Mouse (Mus musculus) embryonic facial prominence, embryonic 15.5 days (tissue): Measurements from ENCODE around the gene Wfdc11. TPM values are rescaled to one million over a fixed set of nuclear protein-coding genes. Genes with fewer than 3 reads are reported as not detected.
"Not testable (repeated sequence)": the region's sequence is repeated elsewhere in the genome, so short reads cannot be mapped to it uniquely, and the experiment has no call there.

Source experiments
- ATAC-seq: fragments of 200-750 bp; cut with Nextera tagmentation; 2 replicates; pipeline ENCODE4 v1.8.0; 2017; ENCODE audit warnings: low read depth, moderate TSS enrichment; ENCODE audit not compliant: insufficient number of reproducible peaks, low FRiP score, low TSS enrichment
- H3K27ac ChIP-seq: fragments of 300-500 bp; sonication (generic); replicated peaks from 2 replicates; pipeline ENCODE4 v1.5.1; 2015; ENCODE audit warnings: mild to moderate bottlenecking, inconsistent platforms
- H3K27me3 ChIP-seq: fragments of 300-500 bp; sonication (generic); 2 replicates; pipeline ENCODE4 v1.6.1; 2015; ENCODE audit warnings: inconsistent platforms
- H3K36me3 ChIP-seq: fragments of 300-500 bp; sonication (generic); 2 replicates; pipeline ENCODE4 v1.6.1; 2015; ENCODE audit warnings: mild to moderate bottlenecking, inconsistent platforms
- H3K4me1 ChIP-seq: fragments of 300-500 bp; sonication (generic); 2 replicates; pipeline ENCODE4 v1.6.1; 2015; ENCODE audit warnings: inconsistent platforms
- H3K4me2 ChIP-seq: fragments of 300-500 bp; sonication (generic); replicated peaks from 2 replicates; pipeline ENCODE4 v1.6.1; 2015; ENCODE audit warnings: mild to moderate bottlenecking, inconsistent platforms
- H3K4me3 ChIP-seq: fragments of 300-500 bp; sonication (generic); replicated peaks from 2 replicates; pipeline ENCODE4 v1.5.1; 2015; ENCODE audit warnings: mild to moderate bottlenecking, inconsistent platforms
- H3K9ac ChIP-seq: fragments of 300-500 bp; sonication (generic); 2 replicates; pipeline ENCODE4 v1.6.1; 2015; ENCODE audit warnings: inconsistent platforms
- H3K9me3 ChIP-seq: fragments of 300-500 bp; sonication (generic); replicated peaks from 2 replicates; pipeline ENCODE4 v1.6.1; 2016; ENCODE audit warnings: inconsistent platforms
- WGBS: fragments of 180-500 bp; shearing (Covaris S2); methylation state at CpG from one replicate; pipeline ENCODE4 v1.1.7; 2015; 5-methylcytosine and 5-hydroxymethylcytosine counted together
- polyA plus RNA-seq: library from polyadenylated mRNA; unstranded; fragments of >200 nt; fragmentation: Nextera tagmentation; extraction: Ambion mirVana; gene quantifications from 2 replicates; pipeline ENCODE4 v1.2.1, GENCODE M21; 2015

Wfdc11 gene
- polyA plus RNA-seq, 1 experiment from 2014 or later, result not detected

- Histone ChIP-seq H3K36me3 (no peaks in the 10 kb centered on the region), H3K4me2 (no peak overlapping the region), H3K27me3 (no peaks in the 10 kb centered on the region), H3K27ac (no peak overlapping the region), H3K9me3 (no peaks in the 10 kb centered on the region), H3K9ac (no peak overlapping the region), H3K4me1 (no peaks in the 10 kb centered on the region), H3K4me3 (no peak overlapping the region)
- ATAC-seq, result no peak
- WGBS, result 81% methylated on average over 9 of the region's 9 CpGs
Measured at GRCm38 (mm10) chr2:164635266-164635665, 38.6 kb downstream of the Wfdc11 start.

DNA sequence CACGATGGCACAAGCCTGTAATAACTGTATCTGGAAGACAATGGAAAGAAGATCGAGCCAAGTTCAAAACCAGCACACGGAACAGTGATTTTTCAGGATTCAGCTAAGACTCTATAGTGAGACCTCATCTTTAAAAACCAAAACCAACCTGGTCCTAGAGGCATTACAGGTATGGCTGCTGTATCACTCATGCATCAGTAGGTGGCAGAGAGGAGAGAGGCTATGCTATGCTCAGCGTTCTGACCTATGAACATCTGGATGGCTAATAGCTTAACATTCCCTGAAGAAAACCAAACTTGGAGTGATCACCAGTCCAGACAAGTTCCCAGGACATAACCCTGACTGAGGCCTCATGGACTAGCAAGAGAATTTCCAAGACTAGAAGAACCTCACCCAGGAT, 52.1 kb downstream of the Wfdc11 start:
- Histone ChIP-seq H3K27ac (no peak overlapping the region), H3K4me2 (no peak overlapping the region), H3K4me1 (no peaks in the 10 kb centered on the region), H3K9me3 (no peaks in the 10 kb centered on the region), H3K27me3 (no peaks in the 10 kb centered on the region), H3K36me3 (no peaks in the 10 kb centered on the region), H3K4me3 (no peak overlapping the region), H3K9ac (no peak overlapping the region)
- ATAC-seq, result no peak
- WGBS, result 78% methylated on average over 4 of the region's 4 CpGs

DNA sequence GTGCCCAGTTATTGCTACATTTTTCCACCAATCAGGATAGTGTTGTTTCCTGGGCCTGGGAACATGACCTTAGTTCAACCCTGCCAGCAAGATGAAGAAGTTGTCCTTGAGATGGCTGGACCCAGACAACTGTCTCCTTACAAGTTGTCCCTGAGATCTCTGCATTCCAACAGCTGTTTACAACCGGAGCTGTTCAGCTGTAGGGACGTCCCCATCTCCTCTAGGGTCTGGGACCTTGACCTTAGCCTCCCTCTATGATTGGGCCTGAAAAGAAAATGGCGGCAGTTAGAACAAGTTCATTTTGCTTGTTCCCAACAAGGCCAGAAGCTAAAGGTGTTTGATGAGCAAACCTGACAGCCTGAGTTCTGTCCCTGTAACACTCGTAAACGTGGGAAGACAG, 54.8 kb downstream of the Wfdc11 start:
- Histone ChIP-seq H3K4me1 (no peaks in the 10 kb centered on the region), H3K4me2 (no peak overlapping the region), H3K36me3 (no peaks in the 10 kb centered on the region), H3K9me3 (no peaks in the 10 kb centered on the region), H3K9ac (no peak overlapping the region), H3K4me3 (no peak overlapping the region), H3K27ac (no peak overlapping the region), H3K27me3 (no peaks in the 10 kb centered on the region)
- WGBS, result 66% methylated on average over 5 of the region's 5 CpGs
- no peak for ATAC-seq

GRCm38 (mm10) chr2:164615386-164615785, 58.5 kb downstream of the Wfdc11 start:
- Histone ChIP-seq H3K27ac (no peak overlapping the region), H3K4me3 (no peak overlapping the region), H3K4me2 (no peak overlapping the region), H3K36me3 (no peaks in the 10 kb centered on the region), H3K27me3 (no peaks in the 10 kb centered on the region), H3K9ac (no peak overlapping the region), H3K4me1 (no peaks in the 10 kb centered on the region), H3K9me3 (no peaks in the 10 kb centered on the region)
- WGBS, result 87% methylated on average over 3 of the region's 3 CpGs
- ATAC-seq, result no peak

DNA sequence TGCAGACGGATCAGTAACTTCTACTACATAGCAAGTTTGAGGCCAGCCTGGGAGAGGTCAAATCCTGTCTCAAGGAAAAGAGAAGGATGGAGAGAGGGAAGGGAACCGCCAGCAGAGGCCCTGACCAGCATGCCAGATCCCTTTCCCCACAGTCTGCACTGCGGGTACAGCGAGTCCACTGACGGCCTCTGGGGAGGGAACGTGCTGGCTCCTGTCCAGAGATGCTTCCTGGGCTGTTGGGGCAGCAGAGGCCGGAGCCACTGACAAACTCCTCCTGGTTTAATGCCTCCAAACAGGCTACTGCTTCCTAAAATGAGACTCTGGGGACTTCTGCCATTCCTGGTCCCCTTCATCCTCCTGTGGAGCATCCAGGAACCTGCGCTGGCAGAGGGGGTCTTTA, 60.4 kb downstream of the Wfdc11 start, which contains the start of the genes Wfdc6b and Wfdc8:
Gene Wfdc6b (plus strand): TSS at position 52 of the 400 bp plus-strand sequence.
Gene Wfdc8 (minus strand): TSS at position 156 of the 400 bp plus-strand sequence.
- not testable (repeated sequence) for H3K27ac ChIP-seq, H3K27me3 ChIP-seq, H3K4me1 ChIP-seq, H3K4me2 ChIP-seq, H3K4me3 ChIP-seq, H3K36me3 ChIP-seq, H3K9ac ChIP-seq, ATAC-seq, H3K9me3 ChIP-seq
- WGBS, result 48% methylated on average over 8 of the region's 8 CpGs

Other genes starting within 250 kb of the Wfdc11 start
- gene Sdc4, start 230.2 kb downstream of the Wfdc11 start, polyA plus RNA-seq, result 113 and 114 TPM in 2 replicates
- gene Sys1, start 217.1 kb downstream of the Wfdc11 start, polyA plus RNA-seq, result 66.3 and 67.8 TPM in 2 replicates
- 12.2 and 12.5 TPM in 2 replicates for gene Gm20458, start 213.1 kb downstream of the Wfdc11 start, polyA plus RNA-seq
- not detected in 2 replicates for gene Trp53tg5, start 200.4 kb downstream of the Wfdc11 start, polyA plus RNA-seq
- 8.4 and 10.3 TPM in 2 replicates for gene Dbndd2, start 188.0 kb downstream of the Wfdc11 start, polyA plus RNA-seq
- gene Pigt, start 176.6 kb downstream of the Wfdc11 start, polyA plus RNA-seq, result 63.0 and 70.5 TPM in 2 replicates
- 47.5 and 73.4 TPM in 2 replicates for gene Wfdc2, start 111.7 kb downstream of the Wfdc11 start, polyA plus RNA-seq
- not detected in 2 replicates for gene Spint3, start 100.6 kb downstream of the Wfdc11 start, polyA plus RNA-seq
- 0.22 and 0.27 TPM in 2 replicates for gene Wfdc6a, start 88.6 kb downstream of the Wfdc11 start, polyA plus RNA-seq
- gene Eppin, start 80.5 kb downstream of the Wfdc11 start, polyA plus RNA-seq, result not detected in 2 replicates
- not detected in 2 replicates for gene Wfdc6b, start 60.6 kb downstream of the Wfdc11 start, polyA plus RNA-seq
- gene Wfdc8, start 60.5 kb downstream of the Wfdc11 start, polyA plus RNA-seq, result not detected in 2 replicates
- not detected in 2 replicates for gene Wfdc16, start 35.3 kb downstream of the Wfdc11 start, polyA plus RNA-seq
- gene Wfdc10, start 18.0 kb downstream of the Wfdc11 start, polyA plus RNA-seq, result 1.5 and 2.8 TPM in 2 replicates
- not detected in 2 replicates for gene Wfdc9, start 17.5 kb downstream of the Wfdc11 start, polyA plus RNA-seq
- 0.16 and 0.71 TPM in 2 replicates for gene Wfdc13, start 11.0 kb upstream of the Wfdc11 start, polyA plus RNA-seq
- gene Spint4, start 24.4 kb upstream of the Wfdc11 start, polyA plus RNA-seq, result not detected in 2 replicates
- gene Spint5, start 41.2 kb upstream of the Wfdc11 start, polyA plus RNA-seq, result not detected in 2 replicates
- gene Wfdc3, start 71.8 kb upstream of the Wfdc11 start, polyA plus RNA-seq, result 2.2 and 3.2 TPM in 2 replicates
- 66.3 and 67.5 TPM in 2 replicates for gene Dnttip1, start 71.9 kb upstream of the Wfdc11 start, polyA plus RNA-seq
- 297 and 302 TPM in 2 replicates for gene Ube2c, start 95.8 kb upstream of the Wfdc11 start, polyA plus RNA-seq
- 383 and 528 TPM in 2 replicates for gene Tnnc2, start 105.9 kb upstream of the Wfdc11 start, polyA plus RNA-seq
- 37.1 and 37.3 TPM in 2 replicates for gene Snx21, start 111.7 kb upstream of the Wfdc11 start, polyA plus RNA-seq
- gene Acot8, start 130.8 kb upstream of the Wfdc11 start, polyA plus RNA-seq, result 20.7 and 20.9 TPM in 2 replicates
- gene Zswim3, start 131.0 kb upstream of the Wfdc11 start, polyA plus RNA-seq, result 7.3 and 7.6 TPM in 2 replicates
- 18.2 and 20.1 TPM in 2 replicates for gene Zswim1, start 148.6 kb upstream of the Wfdc11 start, polyA plus RNA-seq
- gene Spata25, start 154.4 kb upstream of the Wfdc11 start, polyA plus RNA-seq, result not detected in 2 replicates
- 174 and 175 TPM in 2 replicates for gene Ctsa, start 158.8 kb upstream of the Wfdc11 start, polyA plus RNA-seq
- gene Neurl2, start 159.4 kb upstream of the Wfdc11 start, polyA plus RNA-seq, result 8.5 and 9.0 TPM in 2 replicates
- gene Pltp, start 183.6 kb upstream of the Wfdc11 start, polyA plus RNA-seq, result 66.8 and 77.0 TPM in 2 replicates
- 65.7 and 74.8 TPM in 2 replicates for gene Pcif1, start 205.2 kb upstream of the Wfdc11 start, polyA plus RNA-seq
- gene Zfp335, start 237.7 kb upstream of the Wfdc11 start, polyA plus RNA-seq, result 13.4 and 16.0 TPM in 2 replicates